Mouse (Mus musculus) layer of hippocampus, adult 11-12 months (tissue): ENCODE data around the gene Fcrl5.
"Not testable (repeated sequence)": the region's sequence is repeated elsewhere in the genome, so short reads cannot be mapped to it uniquely, and the experiment has no call there.

Experiments
- DNase-seq: peaks from one replicate; pipeline ENCODE4 v3.0.0; 2022; ENCODE audit warnings: low spot score

The Fcrl5 gene

GRCm38 (mm10) chr3:87435479-87435878 lies at the start of gene Fcrl5:
Gene Fcrl5, plus strand, starts transcription at chr3:87435773.
- no peak for DNase-seq

- no peak for DNase-seq
Measured at GRCm38 (mm10) chr3:87390935-87391334, 44.6 kb upstream of the Fcrl5 start.

DNA sequence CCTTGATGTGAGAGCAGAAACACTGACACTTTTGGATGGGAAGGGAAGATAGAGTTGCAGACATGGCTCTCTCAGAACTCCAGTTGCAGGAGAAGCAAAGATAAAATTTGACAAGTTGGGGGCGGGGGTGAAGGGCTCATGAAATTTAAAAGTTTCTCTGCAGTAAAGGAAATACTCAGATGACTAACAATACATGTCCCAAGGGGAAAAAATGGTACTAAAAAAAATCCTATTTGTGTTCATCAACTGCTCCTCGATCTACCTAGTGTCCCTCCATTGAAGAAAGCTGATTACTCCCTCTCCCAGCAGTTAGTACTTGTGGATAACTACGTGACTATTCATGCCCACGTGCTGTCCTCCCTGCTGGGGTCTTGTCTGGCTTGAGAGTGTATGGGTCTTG lies 36.8 kb upstream of the Fcrl5 start:
- DNase-seq: no peak

GRCm38 (mm10) chr3:87399906-87400305 lies 35.7 kb upstream of the Fcrl5 start:
- no peak for DNase-seq

DNA sequence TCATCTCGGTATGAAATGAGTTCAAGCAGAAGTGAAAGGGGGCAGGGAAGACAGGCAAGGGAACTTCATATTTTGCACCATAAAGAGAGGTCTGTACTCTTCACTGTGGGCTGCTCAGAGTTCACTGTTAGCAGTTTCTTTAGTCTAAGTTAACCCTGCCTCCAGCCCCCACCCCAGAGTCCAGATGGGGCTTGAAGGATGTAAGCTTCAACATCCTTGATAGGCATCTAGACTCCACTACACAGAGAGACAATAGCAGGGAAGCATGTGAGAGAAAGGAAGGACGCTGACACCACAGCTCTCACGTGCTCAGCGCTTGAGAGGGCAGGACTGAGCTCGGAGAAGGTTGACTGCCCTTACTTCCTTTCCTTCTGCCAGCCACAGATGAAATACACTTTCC lies 34.3 kb upstream of the Fcrl5 start:
- no peak for DNase-seq

GRCm38 (mm10) chr3:87408171-87408570 lies 27.4 kb upstream of the Fcrl5 start:
- DNase-seq: no peak

- no peak for DNase-seq
Measured at GRCm38 (mm10) chr3:87409196-87409935, 26.2 kb upstream of the Fcrl5 start.

- no peak for DNase-seq
Measured at GRCm38 (mm10) chr3:87410605-87411004, 25.0 kb upstream of the Fcrl5 start.

DNA sequence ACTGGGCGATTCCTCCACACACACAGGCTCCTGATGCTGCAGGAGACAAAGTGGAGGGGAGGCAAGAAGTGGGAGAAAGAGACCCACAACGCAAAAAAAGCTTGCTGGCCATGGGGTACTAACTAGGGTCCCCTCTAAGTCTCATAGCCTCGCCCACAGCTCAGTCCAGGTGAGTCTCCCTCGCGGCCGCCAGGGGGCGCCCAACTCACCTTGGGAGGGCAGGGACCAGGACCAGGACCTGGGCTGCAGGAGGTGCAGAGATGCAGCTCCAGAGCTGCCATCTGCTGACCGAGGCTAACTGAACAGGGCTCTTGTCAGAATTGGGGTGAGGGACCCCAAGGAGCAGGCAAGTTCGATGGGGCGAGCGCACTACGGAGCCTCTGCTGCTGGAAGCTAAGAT lies 24.4 kb upstream of the Fcrl5 start:
- peak; percentile 19 for DNase-seq

- no peak for DNase-seq
Measured at GRCm38 (mm10) chr3:87420645-87421044, 14.9 kb upstream of the Fcrl5 start.

- DNase-seq: no peak
Measured at GRCm38 (mm10) chr3:87422386-87422910, 13.1 kb upstream of the Fcrl5 start.

- no peak for DNase-seq
Measured at GRCm38 (mm10) chr3:87440586-87440985, 5.0 kb downstream of the Fcrl5 start.

- DNase-seq: no peak
Measured at GRCm38 (mm10) chr3:87443968-87444367, 8.4 kb downstream of the Fcrl5 start.

DNA sequence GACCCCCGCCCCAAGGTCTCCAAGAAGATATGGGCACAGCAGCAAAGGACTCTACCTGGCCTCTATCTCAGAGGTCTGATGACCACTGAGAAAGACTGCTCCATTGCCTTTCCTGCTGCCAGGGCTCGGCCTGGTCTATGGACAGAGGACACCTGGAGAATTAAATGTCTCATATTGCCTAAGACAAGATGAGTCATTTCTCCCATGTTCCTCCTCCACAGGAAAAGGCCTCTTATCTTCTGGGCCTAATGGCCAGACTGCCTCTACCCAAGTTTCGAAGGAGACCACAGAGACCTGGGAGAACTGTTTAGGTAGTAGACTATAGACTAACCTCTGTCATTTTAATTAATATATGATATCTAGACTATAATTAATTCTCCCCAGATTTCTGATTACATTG lies 29.9 kb downstream of the Fcrl5 start:
- DNase-seq: no peak

- no peak for DNase-seq
Measured at GRCm38 (mm10) chr3:87467011-87467410, 31.4 kb downstream of the Fcrl5 start.

GRCm38 (mm10) chr3:87467416-87467815 lies 31.8 kb downstream of the Fcrl5 start:
- no peak for DNase-seq

DNA sequence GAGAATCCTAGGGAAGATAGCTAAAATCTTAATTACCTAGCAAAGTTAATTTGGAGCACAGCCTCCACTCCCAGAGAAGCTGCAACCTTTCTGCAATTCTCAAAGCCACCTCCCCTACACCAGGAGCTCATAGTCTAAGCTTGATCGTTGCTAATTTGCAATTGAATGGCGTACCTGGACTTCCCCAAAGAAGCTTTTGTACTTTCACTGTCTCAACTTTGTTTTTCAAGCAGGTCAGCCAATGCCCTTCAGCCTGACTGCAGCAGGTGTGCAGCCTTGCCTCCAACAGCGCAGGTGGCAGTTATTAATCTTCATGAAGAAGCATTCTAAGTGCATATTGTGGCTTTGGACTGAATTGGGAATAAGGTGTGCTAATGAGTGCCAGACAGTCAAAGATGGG lies 42.4 kb downstream of the Fcrl5 start:
- not testable (repeated sequence) for DNase-seq

DNA sequence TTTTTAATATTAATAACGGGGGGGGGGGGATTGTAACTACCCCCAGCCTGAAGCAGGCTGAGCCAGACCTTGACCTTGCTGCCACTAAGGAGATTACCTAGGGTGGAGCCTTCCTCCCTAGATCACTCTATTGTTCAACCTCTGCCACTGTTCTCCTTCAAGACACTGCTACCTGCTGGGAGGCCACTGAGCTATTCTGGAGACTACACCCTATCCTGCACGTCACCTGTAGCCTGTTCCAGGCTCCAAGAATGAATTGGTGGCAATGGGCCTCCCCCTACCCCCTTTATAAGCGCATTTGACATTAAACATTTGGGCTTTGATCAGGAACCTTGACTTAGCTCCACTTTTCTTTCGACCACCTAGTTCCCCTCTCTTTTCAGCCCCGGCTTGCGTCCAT lies 43.0 kb downstream of the Fcrl5 start:
- not testable (repeated sequence) for DNase-seq

DNA sequence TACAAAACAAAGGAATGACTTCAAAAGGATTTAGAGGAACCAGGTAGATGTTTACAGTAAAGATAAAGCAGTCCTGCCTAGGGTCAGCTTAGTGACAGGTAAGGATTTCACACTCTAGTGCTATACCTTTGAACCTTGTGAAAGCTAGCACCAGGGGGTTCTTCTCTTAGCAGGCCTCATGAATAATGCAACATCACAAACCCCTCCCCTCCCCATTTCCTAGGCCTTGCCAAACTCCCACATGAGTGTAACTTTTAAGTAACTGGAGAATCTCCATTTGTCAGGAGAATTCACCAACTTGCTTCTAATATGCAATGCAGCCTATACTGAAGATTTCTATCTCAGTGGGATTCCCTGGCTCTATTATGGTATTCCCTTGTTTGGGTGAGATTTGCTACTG lies 43.7 kb downstream of the Fcrl5 start:
- not testable (repeated sequence) for DNase-seq

- no peak for DNase-seq
Measured at GRCm38 (mm10) chr3:87487392-87487791, 51.8 kb downstream of the Fcrl5 start.

DNA sequence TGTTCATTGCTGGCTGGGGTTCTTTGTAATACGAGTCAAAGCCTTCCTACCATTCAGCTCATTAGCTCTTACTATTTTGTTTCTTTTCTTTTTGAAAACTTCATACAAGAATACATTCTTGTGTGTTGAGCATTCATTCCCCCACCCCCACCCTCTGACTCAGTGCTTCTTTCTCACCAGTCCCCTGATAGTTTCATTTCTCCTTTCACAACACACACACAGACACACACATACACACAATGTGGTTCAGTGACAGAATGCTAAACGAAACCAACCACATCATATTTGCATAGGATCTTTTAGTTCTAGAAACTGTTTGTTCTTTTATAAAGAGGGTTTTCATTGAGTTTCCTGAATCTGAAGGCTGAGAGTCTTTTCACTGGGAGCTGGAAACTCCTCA lies 52.3 kb downstream of the Fcrl5 start:
- no peak for DNase-seq

GRCm38 (mm10) chr3:87498266-87498665 lies 62.7 kb downstream of the Fcrl5 start:
- no peak for DNase-seq

GRCm38 (mm10) chr3:87499072-87499471 lies 63.5 kb downstream of the Fcrl5 start:
- peak; percentile 81 for DNase-seq
